Mouse (Mus musculus) left cerebral cortex, adult 18-20 months (tissue): ENCODE measurements around the gene Pold1. TPM values are rescaled to one million over a fixed set of nuclear protein-coding genes. Genes with fewer than 3 reads are reported as not detected.
A peak's percentile ranks its signal among the peaks of the same experiment; 100 is the strongest.

ENCODE experiments used
- DNase-seq, 2 experiments: peaks; one replicate each; pipeline ENCODE4 v3.0.0; 2021 to 2022; ENCODE audit warnings: low spot score in 2 of 2, mixed read lengths in 1 of 2
- long read RNA-seq, 2 experiments: library from polyadenylated mRNA; stranded (forward); transcript quantifications; one replicate each; pipeline ENCODE4 v2.0.0; 2021
- total RNA-seq, 2 experiments: library from RNA; stranded (reverse); gene quantifications; 2 replicates each; pipeline ENCODE4 v1.2.3; 2021

Pold1 gene
- total RNA-seq = 10 to 100 TPM in 1 of 2 experiments, 1 to 10 TPM in 1; 9.7 to 10.8 TPM
- long read RNA-seq, experiment 1, transcript Pold1-201 (27 exons, 3,454 nt) = major isoform, 9 of 15 reads
- long read RNA-seq, experiment 1, partial matches to known transcripts = 3 of 15 reads
- long read RNA-seq, experiment 1, other reads (novel, unspliced or antisense) = 3 of 15 reads
- long read RNA-seq, experiment 2, partial matches to known transcripts = 2 of 8 reads
- long read RNA-seq, experiment 2, other reads (novel, unspliced or antisense) = 3 of 8 reads

- peak; percentile 99 to 100 for DNase-seq
Observed at GRCm38 (mm10) chr7:44548497-44549087, at the start of gene Pold1. Gene Pold1, minus strand, starts transcription at chr7:44548849.

GRCm38 (mm10) chr7:44598336-44598735 is 49.7 kb upstream of the Pold1 start:
- DNase-seq = no peak

- DNase-seq = no peak
Observed at GRCm38 (mm10) chr7:44597666-44598065, 49.0 kb upstream of the Pold1 start.

- DNase-seq = no peak
Observed at GRCm38 (mm10) chr7:44596996-44597538, 48.4 kb upstream of the Pold1 start.

- DNase-seq = no peak
Observed at GRCm38 (mm10) chr7:44596051-44596450, 47.4 kb upstream of the Pold1 start.

GRCm38 (mm10) chr7:44595131-44595561 is 46.5 kb upstream of the Pold1 start:
- no peak for DNase-seq

GRCm38 (mm10) chr7:44594291-44594690 is 45.6 kb upstream of the Pold1 start:
- DNase-seq = peak in 1 of 2 experiments; percentile 51

- DNase-seq = peak; percentile 87 to 91
Observed at GRCm38 (mm10) chr7:44593775-44594174, 45.1 kb upstream of the Pold1 start.

- DNase-seq = no peak
Observed at GRCm38 (mm10) chr7:44593051-44593450, 44.4 kb upstream of the Pold1 start.

GRCm38 (mm10) chr7:44591348-44592116 is 42.9 kb upstream of the Pold1 start:
- peak in 1 of 2 experiments; percentile 43 for DNase-seq

- DNase-seq = peak; percentile 84 to 93
Observed at GRCm38 (mm10) chr7:44590402-44591347, 42.0 kb upstream of the Pold1 start, which contains the start of gene Kcnc3. Gene Kcnc3, plus strand, starts transcription at chr7:44590664.

GRCm38 (mm10) chr7:44589946-44590345 is 41.3 kb upstream of the Pold1 start:
- no peak for DNase-seq

GRCm38 (mm10) chr7:44589149-44589548 is 40.5 kb upstream of the Pold1 start:
- DNase-seq = peak; percentile 67 to 86

- DNase-seq = no peak
Observed at GRCm38 (mm10) chr7:44588338-44588737, 39.7 kb upstream of the Pold1 start.

GRCm38 (mm10) chr7:44587676-44588075 is 39.0 kb upstream of the Pold1 start:
- DNase-seq = no peak

GRCm38 (mm10) chr7:44586930-44587329 is 38.3 kb upstream of the Pold1 start:
- DNase-seq = peak; percentile 77 to 82

GRCm38 (mm10) chr7:44586518-44586917 is 37.9 kb upstream of the Pold1 start:
- DNase-seq = peak; percentile 74 to 80

- DNase-seq = no peak
Observed at GRCm38 (mm10) chr7:44585606-44586005, 37.0 kb upstream of the Pold1 start.

- DNase-seq = no peak
Observed at GRCm38 (mm10) chr7:44584921-44585320, 36.3 kb upstream of the Pold1 start.

- DNase-seq = no peak
Observed at GRCm38 (mm10) chr7:44584265-44584804, 35.7 kb upstream of the Pold1 start.
